Comparison of ENCODE assay signal across 15 mouse cellular contexts in the genomic region with DNA sequence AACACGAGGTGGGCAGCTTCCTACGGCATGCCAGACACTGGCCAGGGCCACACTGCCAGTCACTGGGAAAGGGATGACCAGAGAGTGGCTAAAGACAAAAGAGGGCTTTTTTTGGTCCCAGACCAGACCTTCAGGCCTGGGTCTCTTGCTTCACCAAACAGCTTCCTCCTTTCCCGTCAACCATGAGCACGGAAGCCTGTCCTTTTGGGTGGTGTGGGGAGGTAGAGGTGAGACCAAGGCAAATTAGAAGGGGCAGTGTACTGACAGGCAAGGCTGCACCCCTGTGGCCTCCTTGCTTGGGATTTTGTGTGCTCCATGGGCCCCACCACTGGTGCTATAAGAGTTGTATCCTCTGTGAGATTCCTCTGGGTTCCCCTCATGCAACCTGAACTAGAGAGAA. TPM values are rescaled to one million over a fixed set of nuclear protein-coding genes. Genes with fewer than 3 reads are reported as not detected.
DNase-seq lines count a peak whose midpoint lies in the region; ATAC-seq and TF ChIP-seq lines count a peak whose summit lies in the region.
"Had no signal": no experiment of that assay in that cellular context is flagged by ENCODE, and none has a peak within 500 bp of the region (broad histone marks: within the 10 kb centered on the region; RNA-seq: fewer than 3 reads in every experiment).

No protein-coding gene starts in this region.

- H3K36me3 ChIP-seq in intestine, postnatal 0 days (ENCODE audit: control insufficient read depth, insufficient read depth): no peaks in the 10 kb centered on the region
- no peaks in the 10 kb centered on the region for H3K36me3 ChIP-seq in intestine, embryonic 16.5 days (ENCODE audit: control insufficient read depth, insufficient read depth, low read length)
- H3K36me3 ChIP-seq in megakaryocyte, embryonic 14.5 days (replicated peaks; ENCODE audit: low read length): peaks cover 11% of the 10 kb centered on the region
- H3K36me3 ChIP-seq in liver, embryonic 11.5 days (ENCODE audit: control insufficient read depth, insufficient read depth, low read length): no peaks in the 10 kb centered on the region
- H3K36me3 ChIP-seq: neural tube, embryonic 15.5 days; stomach, embryonic 15.5 days had no signal

- no peak for ATAC-seq in intestine, postnatal 0 days
- no peak for ATAC-seq in intestine, embryonic 16.5 days
- ATAC-seq in megakaryocyte, adult 5-6 weeks (ENCODE audit: poor library complexity, severe bottlenecking): no peak
- ATAC-seq in liver, embryonic 11.5 days (replicated peaks; ENCODE audit: low FRiP score): no peak
- ATAC-seq: activated CD4-positive, CD25-positive, alpha-beta regulatory T cell, adult 4 months had no signal

- H3K4me3 ChIP-seq in gastrocnemius, adult 2 months: peak overlapping the region; percentile 68
- H3K4me3 ChIP-seq in intestine, postnatal 0 days (ENCODE audit: low read depth, low read length): no peak overlapping the region
- H3K4me3 ChIP-seq in intestine, embryonic 16.5 days (ENCODE audit: low read length): no peak overlapping the region
- H3K4me3 ChIP-seq in megakaryocyte, embryonic 14.5 days (replicated peaks): peak overlapping the region; percentile 70
- no peak overlapping the region for H3K4me3 ChIP-seq in liver, embryonic 11.5 days (ENCODE audit: low read depth, low read length)
- H3K4me3 ChIP-seq: forebrain, embryonic 13.5 days; neural tube, embryonic 15.5 days; stomach, embryonic 15.5 days had no signal

- no peak overlapping the region for H3K9ac ChIP-seq in intestine, postnatal 0 days (ENCODE audit: low read depth, low read length)
- H3K9ac ChIP-seq in intestine, embryonic 16.5 days (ENCODE audit: low read depth, low read length): no peak overlapping the region
- no peak overlapping the region for H3K9ac ChIP-seq in liver, embryonic 11.5 days (ENCODE audit: low read depth, low read length)
- H3K9ac ChIP-seq: forebrain, embryonic 13.5 days; neural tube, embryonic 15.5 days; stomach, embryonic 15.5 days had no signal

- DNase-seq in gastrocnemius, adult 2 months: no peak
- no peak for DNase-seq in gastrocnemius, adult 8-10 months (ENCODE audit: low spot score in 2 of 2)
- DNase-seq in liver, embryonic 11.5 days (ENCODE audit: low spot score): no peak
- DNase-seq in c-Kit-positive CD71-positive TER-119-positive erythroid progenitor cells, embryonic 14.5 days (ENCODE audit: low spot score): no peak
- DNase-seq: adrenal gland, postnatal 25 days; cerebellum, postnatal 10 days had no signal

- H3K9me3 ChIP-seq in intestine, postnatal 0 days (ENCODE audit: control insufficient read depth): no peaks in the 10 kb centered on the region
- no peaks in the 10 kb centered on the region for H3K9me3 ChIP-seq in intestine, embryonic 16.5 days (ENCODE audit: control insufficient read depth, low read length)
- H3K9me3 ChIP-seq in megakaryocyte, embryonic 14.5 days: no peaks in the 10 kb centered on the region
- no peaks in the 10 kb centered on the region for H3K9me3 ChIP-seq in liver, embryonic 11.5 days (ENCODE audit: control insufficient read depth, low read length)
- H3K9me3 ChIP-seq: forebrain, embryonic 13.5 days; neural tube, embryonic 15.5 days; stomach, embryonic 15.5 days had no signal

- 0 out of 2 replicates have a peak, but pooled peaks cover 3% of the 10 kb centered on the region for H3K27me3 ChIP-seq in intestine, postnatal 0 days (replicated peaks; ENCODE audit: control insufficient read depth, insufficient read depth, low read length)
- peaks cover 11% of the 10 kb centered on the region for H3K27me3 ChIP-seq in intestine, embryonic 16.5 days (replicated peaks; ENCODE audit: control insufficient read depth, insufficient read depth, low read length)
- peaks cover 68% of the 10 kb centered on the region for H3K27me3 ChIP-seq in megakaryocyte, embryonic 14.5 days (replicated peaks)
- peaks cover 17% of the 10 kb centered on the region for H3K27me3 ChIP-seq in liver, embryonic 11.5 days (replicated peaks; ENCODE audit: control insufficient read depth, insufficient read depth, low read length)

- H3K4me1 ChIP-seq in intestine, postnatal 0 days (replicated peaks; ENCODE audit: control insufficient read depth, insufficient read depth, low read length): peaks cover 15% of the 10 kb centered on the region
- H3K4me1 ChIP-seq in intestine, embryonic 16.5 days (ENCODE audit: control insufficient read depth, insufficient read depth, low read length): peaks cover 41% of the 10 kb centered on the region
- H3K4me1 ChIP-seq in megakaryocyte, embryonic 14.5 days: peaks cover 97% of the 10 kb centered on the region
- H3K4me1 ChIP-seq in liver, embryonic 11.5 days (replicated peaks; ENCODE audit: control insufficient read depth, insufficient read depth, low read length): peaks cover 49% of the 10 kb centered on the region

- intact Hi-C loops in gastrocnemius, adult 2 months (cut with DNase I): no loop called here

- 0 out of 2 replicates have a peak overlapping the region, but pooled peaks have one; percentile 2 for H3K4me2 ChIP-seq in intestine, postnatal 0 days (replicated peaks; ENCODE audit: low read depth)
- no peak overlapping the region for H3K4me2 ChIP-seq in intestine, embryonic 16.5 days (ENCODE audit: low read depth, low read length)
- H3K4me2 ChIP-seq in liver, embryonic 11.5 days: peak overlapping the region; percentile 27; the same call in 1 of the 2 replicates
- H3K4me2 ChIP-seq: forebrain, embryonic 13.5 days; neural tube, embryonic 15.5 days; stomach, embryonic 15.5 days had no signal

- TF ChIP-seq CTCF in gastrocnemius, adult 2 months (IDR thresholded peaks at IDR 0.05): no peak
- TF ChIP-seq CTCF in intestine, postnatal 0 days (IDR thresholded peaks at IDR 0.05; ENCODE audit: low read depth): no peak

- H3K27ac ChIP-seq in gastrocnemius, adult 2 months: peak overlapping the region; percentile 80
- no peak overlapping the region for H3K27ac ChIP-seq in intestine, postnatal 0 days (ENCODE audit: low read depth, low read length)
- H3K27ac ChIP-seq in intestine, embryonic 16.5 days (ENCODE audit: low read length): no peak overlapping the region
- no peak overlapping the region for H3K27ac ChIP-seq in liver, embryonic 11.5 days (ENCODE audit: low read depth, low read length)
- H3K27ac ChIP-seq: forebrain, embryonic 13.5 days; kidney, postnatal 0 days; neural tube, embryonic 15.5 days; stomach, embryonic 15.5 days had no signal

- 81% methylated on average over 4 of the region's 4 CpGs for WGBS in intestine, postnatal 0 days
- 78% methylated on average over 4 of the region's 4 CpGs for WGBS in intestine, embryonic 16.5 days
- 63% methylated on average over 4 of the region's 4 CpGs for WGBS in liver, embryonic 11.5 days

RNA-seq across cellular contexts. Expression of gene Gngt2, which starts 1.6 kb away (rescaled TPM):
- 1 to 10 TPM; 2.6 to 7.6 TPM for total RNA-seq in gastrocnemius, adult 2 months (2021)
- 1 to 10 TPM; 2.3 to 4.0 (median 2.8) TPM for total RNA-seq in gastrocnemius, adult 8-10 months (2022)
- 19.9 and 23.2 TPM in 2 replicates for polyA plus RNA-seq in intestine, postnatal 0 days (2015; fragmentation: Nextera tagmentation; extraction: Ambion mirVana)
- 17.3 and 17.4 TPM in 2 replicates for polyA plus RNA-seq in intestine, embryonic 16.5 days (2015; fragmentation: Nextera tagmentation; extraction: Ambion mirVana)
- polyA plus RNA-seq in megakaryocyte, embryonic 14.5 days (2012; ENCODE audit: insufficient read depth, low replicate concordance): 10.2 and 30.7 TPM in 2 replicates
- 92.0 and 95.7 TPM in 2 replicates for total RNA-seq in megakaryocyte, adult 5-6 weeks (2015)
- total RNA-seq in megakaryocyte, adult 5-6 weeks (2017): 64.0 and 66.6 TPM in 2 replicates
- polyA plus RNA-seq in liver, embryonic 11.5 days (2014; fragmentation: Nextera tagmentation; extraction: Ambion mirVana): 19.5 and 22.3 TPM in 2 replicates

RNA-seq across cellular contexts. Expression of gene Abi3, which starts 3.7 kb away (rescaled TPM):
- 1 to 10 TPM; 2.2 to 3.0 TPM for total RNA-seq in gastrocnemius, adult 2 months (2021)
- 1 to 10 TPM in 3 of 4 experiments, under 1 TPM in 1; 0.77 to 2.2 (median 1.5) TPM for total RNA-seq in gastrocnemius, adult 8-10 months (2022)
- 7.5 and 8.1 TPM in 2 replicates for polyA plus RNA-seq in intestine, postnatal 0 days (2015; fragmentation: Nextera tagmentation; extraction: Ambion mirVana)
- 8.7 and 10.3 TPM in 2 replicates for polyA plus RNA-seq in intestine, embryonic 16.5 days (2015; fragmentation: Nextera tagmentation; extraction: Ambion mirVana)
- polyA plus RNA-seq in megakaryocyte, embryonic 14.5 days (2012; ENCODE audit: insufficient read depth, low replicate concordance): 67.9 and 94.9 TPM in 2 replicates
- total RNA-seq in megakaryocyte, adult 5-6 weeks (2015): 14.7 and 19.8 TPM in 2 replicates
- total RNA-seq in megakaryocyte, adult 5-6 weeks (2017): 13.7 and 20.0 TPM in 2 replicates
- polyA plus RNA-seq in liver, embryonic 11.5 days (2014; fragmentation: Nextera tagmentation; extraction: Ambion mirVana): 6.4 and 7.9 TPM in 2 replicates

RNA-seq across cellular contexts. Expression of gene Phospho1, which starts 14.3 kb away (rescaled TPM):
- 100 to 1,000 TPM; 274 to 394 TPM for total RNA-seq in gastrocnemius, adult 2 months (2021)
- 100 to 1,000 TPM; 341 to 419 (median 369) TPM for total RNA-seq in gastrocnemius, adult 8-10 months (2022)
- polyA plus RNA-seq in intestine, postnatal 0 days (2015; fragmentation: Nextera tagmentation; extraction: Ambion mirVana): 2.6 and 2.9 TPM in 2 replicates
- 0.43 and 0.51 TPM in 2 replicates for polyA plus RNA-seq in intestine, embryonic 16.5 days (2015; fragmentation: Nextera tagmentation; extraction: Ambion mirVana)
- polyA plus RNA-seq in megakaryocyte, embryonic 14.5 days (2012; ENCODE audit: insufficient read depth, low replicate concordance): 11.0 and 11.8 TPM in 2 replicates
- total RNA-seq in megakaryocyte, adult 5-6 weeks (2015): 12.6 and 17.3 TPM in 2 replicates
- 2.3 TPM in 1 of 2 replicates, not detected in the other for total RNA-seq in megakaryocyte, adult 5-6 weeks (2017)
- polyA plus RNA-seq in liver, embryonic 11.5 days (2014; fragmentation: Nextera tagmentation; extraction: Ambion mirVana): 0.48 and 0.74 TPM in 2 replicates
- polyA plus RNA-seq: activated CD4-positive, CD25-positive, alpha-beta regulatory T cell, adult 4 months; forebrain, embryonic 13.5 days; kidney, postnatal 0 days had no signal

Comparison
In these comparisons a context has a peak if more than half of its experiments do, and no peak if none do; other contexts are left out.
1. H3K4me3 ChIP-seq: peak in gastrocnemius, adult 2 months (single experiment) and megakaryocyte, embryonic 14.5 days (single experiment); none in intestine, postnatal 0 days (single experiment), intestine, embryonic 16.5 days (single experiment) and liver, embryonic 11.5 days (single experiment).